Mouse (Mus musculus) C2C12 (cell line): ENCODE measurements around the gene Bend3.

Source experiments
- CTCF ChIP-seq: IDR thresholded peaks from one replicate; pipeline ENCODE4 v1.5.1; 2011; ENCODE audit not compliant: control insufficient read depth, insufficient read depth, insufficient read length
- MAX ChIP-seq: IDR thresholded peaks from one replicate; pipeline ENCODE4 v1.6.1; 2011; ENCODE audit warnings: mild to moderate bottlenecking, control low read depth
- MYOD1 ChIP-seq: IDR thresholded peaks from one replicate; pipeline ENCODE4 v1.6.1; 2011; ENCODE audit warnings: low read depth; ENCODE audit not compliant: control insufficient read depth, insufficient read length

GRCm38 (mm10) chr10:43482021-43482420 lies 3.4 kb downstream of the Bend3 start:
- no peak for TF ChIP-seq CTCF
- TF ChIP-seq MAX = no peak
- no peak for TF ChIP-seq MYOD1
